Mouse (Mus musculus): ENCODE results near the gene Adcyap1r1.
A peak's percentile ranks its signal among the peaks of the same experiment; 100 is the strongest.

Gene Adcyap1r1

DNA sequence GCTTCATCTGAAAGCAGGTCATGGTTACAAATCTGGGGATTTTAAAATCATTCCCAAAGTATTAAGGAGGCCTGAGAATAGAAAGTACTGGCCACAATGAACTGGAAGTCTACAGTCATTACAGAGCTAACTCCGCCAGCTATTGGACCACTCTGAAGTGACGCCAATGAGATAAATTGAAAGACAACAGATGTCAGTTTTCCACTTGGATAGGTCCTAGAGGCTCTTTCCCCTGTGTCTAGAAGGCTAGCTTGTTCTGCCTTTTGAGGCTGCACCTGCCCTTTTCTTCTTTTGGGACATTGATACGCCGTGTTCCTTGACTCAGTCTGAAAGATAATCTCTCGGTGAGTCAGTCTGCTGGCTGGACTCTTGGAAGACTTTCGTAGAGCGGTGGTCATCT lies 50.5 kb downstream of the Adcyap1r1 start:
- no peak for DNase-seq

DNA sequence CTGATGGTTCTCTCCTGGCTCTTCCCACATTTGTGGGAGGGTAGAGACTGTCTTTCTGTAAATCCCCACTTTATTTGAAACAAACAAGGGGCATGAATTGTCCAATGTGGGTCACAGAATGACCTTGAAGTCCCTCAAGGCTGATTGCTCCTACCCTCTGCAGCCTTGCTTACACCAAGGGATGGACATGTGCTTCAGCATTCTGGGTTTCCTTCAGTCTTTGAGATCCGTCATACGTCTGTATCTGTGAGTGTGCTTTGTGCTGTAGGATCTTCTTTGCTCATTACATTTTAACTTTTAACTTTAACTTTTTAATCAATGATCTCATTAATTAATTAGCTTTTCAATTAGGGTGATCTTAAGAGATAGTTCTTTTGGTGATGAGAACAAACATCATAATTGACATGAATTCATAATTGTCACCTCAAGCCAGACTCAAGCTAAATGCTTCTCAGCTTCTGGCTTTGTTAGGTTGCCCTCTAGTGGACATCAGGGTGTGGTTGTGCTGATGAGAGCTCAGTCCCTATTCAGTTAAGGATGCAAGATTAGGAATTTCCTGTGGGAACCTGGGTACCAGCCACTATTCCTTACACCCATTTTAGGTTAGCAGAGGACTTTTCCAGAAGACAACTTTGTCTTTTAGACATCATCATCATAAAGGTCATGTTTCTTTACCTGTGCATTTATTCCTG lies 53.2 kb downstream of the Adcyap1r1 start:
- peak in 1 of 2 experiments; percentile 40 for DNase-seq

DNA sequence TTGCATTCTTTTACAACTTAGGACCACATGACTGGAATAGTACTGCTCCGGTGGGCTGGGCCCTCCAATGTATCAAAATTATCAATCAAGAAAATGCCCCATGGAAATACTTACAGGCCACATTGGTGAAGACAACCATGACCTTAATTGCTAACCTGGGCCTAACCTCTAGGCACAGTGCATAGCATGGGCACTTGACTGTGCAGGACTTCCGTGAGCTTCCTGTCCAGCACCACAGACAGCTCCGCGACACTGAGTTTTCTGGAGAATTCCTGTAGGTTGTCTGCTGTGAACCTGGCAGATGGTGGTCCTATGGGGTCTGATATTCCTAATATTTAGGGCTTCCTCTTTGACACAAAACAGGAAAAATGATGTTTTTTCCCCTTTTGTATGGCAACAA lies 54.7 kb downstream of the Adcyap1r1 start:
- DNase-seq = no peak

DNA sequence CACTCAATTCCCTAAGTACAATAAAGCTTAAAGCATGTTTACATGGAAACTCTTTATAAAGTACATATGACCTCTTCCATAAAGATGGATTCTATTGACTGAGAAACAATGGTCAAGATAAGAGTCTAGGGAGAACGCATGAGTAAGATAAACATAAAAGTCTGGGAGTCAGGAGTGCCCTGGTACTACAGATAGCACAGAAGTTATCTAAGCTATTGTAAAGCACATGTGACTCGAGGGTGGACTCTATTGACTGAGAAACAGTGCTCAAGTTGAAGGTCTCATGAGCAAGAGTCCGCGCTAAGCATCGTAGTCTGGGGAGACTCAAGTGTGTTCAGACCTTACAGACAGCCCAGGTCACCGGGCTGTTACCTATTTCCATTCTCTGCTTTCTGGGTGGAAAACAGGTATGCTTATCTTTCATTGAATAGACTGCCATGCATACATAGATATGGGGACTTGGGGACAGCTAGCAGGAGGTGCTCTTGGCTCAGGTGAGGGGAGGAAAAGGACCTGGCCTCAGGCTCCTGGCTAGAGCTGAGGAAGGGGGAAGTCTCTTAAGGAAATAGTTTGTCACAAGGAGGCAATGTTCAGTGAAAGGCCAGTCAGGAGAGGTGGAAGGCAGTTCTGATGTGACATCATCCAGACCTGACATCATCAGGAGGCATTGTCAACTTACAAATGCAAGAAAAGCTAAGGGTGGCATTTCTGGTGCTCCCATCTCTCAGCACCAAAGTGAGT lies 57.5 kb downstream of the Adcyap1r1 start:
- no peak for DNase-seq

DNA sequence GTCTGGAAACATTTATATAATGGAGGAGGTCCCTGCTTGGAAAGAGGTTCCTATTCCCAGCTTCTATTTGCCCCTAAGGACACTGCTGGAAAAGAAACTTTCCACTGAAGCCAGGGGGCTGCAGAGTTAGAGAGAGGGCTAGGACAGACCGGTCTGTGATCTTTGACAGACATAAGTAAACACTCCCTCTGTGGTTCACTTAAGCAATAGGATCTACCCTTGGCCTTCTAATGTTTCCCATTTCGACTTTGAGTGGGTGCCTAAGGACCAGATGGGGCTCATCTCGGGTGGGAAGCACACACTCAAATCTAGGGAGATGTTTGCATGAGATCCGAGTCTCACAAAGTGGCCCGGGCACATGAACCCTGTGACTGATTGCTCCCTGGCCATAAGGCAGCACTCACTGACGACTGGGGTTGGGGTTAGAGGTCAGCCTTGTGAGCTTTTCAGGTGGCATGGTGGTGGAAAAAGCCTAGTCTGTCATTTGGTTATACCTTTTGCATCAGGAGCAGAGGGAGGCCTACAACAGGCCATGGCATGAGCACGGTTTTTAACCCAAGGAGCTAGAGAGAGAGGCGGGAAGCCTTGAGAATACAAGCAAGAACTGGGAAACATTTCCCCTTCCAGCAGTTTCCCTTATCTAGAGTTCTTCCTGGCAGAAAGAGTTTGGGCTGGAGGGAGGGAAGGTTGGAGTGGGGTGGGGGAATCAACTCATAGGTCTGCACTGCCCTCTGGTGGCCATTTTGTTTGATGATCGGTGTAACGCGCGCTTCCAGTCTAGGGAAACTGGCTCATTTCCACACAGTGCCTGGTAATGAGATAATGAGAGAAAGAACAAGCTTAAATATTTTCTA lies 59.7 kb downstream of the Adcyap1r1 start:
- peak; percentile 65 to 78 for DNase-seq

DNA sequence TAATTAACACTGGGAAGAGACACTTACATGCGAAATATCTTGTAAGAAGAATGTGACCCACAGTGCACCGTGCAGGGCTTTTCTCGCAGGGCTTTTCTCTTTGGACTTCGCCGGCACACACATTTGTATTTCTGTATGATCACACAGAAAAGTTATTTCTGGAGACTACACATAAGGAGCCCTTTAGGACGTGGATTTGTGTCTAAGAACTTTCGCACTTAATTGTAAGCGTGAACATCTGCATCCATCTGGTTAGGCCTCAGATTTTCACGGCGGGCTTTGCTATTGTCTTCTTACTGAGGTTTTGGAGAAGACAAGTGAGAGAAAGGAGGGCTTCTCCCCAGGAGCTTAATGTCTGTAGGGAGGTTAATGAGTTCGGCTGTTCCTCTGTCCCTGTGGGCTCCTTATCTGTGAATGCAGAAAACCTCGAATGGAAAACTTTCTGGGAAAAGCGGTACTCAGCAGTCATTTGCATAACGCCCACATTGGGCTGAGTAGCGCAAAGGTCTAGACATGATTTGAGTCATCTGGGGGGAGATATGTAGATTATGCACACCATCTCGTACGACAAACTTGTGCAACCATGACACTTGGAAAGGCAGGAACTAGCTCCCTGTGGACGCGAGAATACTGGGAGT lies 60.4 kb downstream of the Adcyap1r1 start:
- DNase-seq = no peak

DNA sequence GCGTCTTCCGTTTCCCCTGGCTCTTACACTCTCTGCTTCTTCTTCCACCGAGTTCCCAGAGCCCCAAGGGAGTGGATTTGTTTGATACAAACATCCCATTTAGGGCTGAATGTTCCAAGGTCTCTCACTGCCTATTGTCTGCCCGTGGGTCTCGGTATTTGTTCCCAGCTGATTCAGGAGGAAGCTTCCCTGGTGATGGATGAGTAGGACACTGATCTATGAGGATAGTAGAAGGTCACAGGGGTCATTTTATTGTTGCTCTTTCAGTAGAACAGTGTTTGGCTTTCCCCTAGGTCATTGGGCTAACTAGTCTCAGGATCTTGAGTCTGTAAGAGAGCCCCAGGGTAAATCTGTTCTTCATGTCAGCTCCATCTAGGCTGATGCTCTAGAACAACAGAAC lies 61.7 kb downstream of the Adcyap1r1 start:
- no peak for DNase-seq

DNA sequence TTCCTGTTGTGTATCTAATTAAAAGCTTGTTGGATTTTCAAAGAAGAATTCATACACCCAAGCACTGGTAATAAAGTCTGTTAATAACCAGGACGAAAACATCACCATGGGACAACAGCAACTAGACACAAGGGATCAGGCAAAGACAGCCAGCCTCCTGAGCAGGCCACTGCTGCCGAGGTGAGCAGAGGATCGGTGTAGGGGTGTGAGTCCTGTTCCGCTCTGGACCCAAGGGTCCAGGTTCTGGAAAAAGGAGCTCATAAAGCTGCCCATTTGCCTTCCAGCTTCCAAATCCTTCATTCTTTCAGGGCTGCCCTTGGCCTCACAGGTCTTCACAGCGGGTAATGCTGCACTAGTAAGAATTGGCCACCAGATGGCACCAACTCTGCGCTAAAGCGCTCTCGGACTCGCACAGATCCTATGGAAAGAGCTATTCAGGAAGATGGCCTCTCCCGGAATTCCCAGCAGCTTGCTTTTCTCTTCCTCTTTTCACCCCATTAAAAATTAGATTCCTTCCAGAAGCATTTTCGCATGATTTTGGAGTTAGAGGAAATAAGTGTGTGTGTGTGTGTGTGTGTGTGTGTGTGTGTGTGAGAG lies 67.9 kb downstream of the Adcyap1r1 start:
- DNase-seq = peak; percentile 75 to 82

DNA sequence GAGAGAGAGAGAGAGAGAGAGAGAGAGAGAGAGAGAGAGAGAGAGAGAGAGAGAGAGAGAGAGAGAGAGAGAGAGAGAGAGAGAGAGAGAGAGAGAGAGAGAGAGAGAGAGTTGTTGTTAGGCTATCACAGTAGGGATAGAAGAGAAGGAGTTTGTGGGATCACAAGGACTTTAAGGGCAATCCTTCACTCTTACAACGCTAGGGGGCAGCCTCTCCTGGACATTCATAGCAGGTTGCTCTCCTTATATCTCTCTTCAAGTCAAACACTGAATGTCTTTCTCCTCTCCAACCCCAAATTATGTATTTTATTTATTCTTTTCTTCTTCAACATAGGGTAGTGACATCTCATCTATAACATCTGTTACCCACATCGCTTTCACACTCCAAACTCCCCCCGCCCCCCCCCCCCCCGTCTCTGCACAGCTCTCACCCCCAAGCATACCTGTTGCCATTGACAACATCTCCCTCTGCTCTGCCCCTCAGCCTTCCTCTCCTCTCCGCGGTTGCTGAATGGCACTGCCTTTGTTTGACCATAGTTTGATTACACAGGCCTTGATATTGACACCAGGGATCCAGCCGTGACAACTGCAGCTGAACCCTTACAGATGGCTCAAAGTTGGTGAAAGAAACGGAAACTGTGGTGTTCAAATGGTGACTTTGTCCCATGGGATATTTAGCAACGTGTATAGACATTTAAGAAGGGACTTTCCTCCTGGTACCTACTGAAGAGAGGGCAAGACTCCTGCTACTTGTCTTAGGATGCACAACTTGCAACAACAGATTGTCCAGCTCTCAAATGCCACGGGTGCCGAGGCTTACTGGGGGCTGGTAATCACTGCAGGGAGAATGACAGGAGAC lies 68.7 kb downstream of the Adcyap1r1 start:
- peak in 1 of 2 experiments; percentile 18 for DNase-seq

DNA sequence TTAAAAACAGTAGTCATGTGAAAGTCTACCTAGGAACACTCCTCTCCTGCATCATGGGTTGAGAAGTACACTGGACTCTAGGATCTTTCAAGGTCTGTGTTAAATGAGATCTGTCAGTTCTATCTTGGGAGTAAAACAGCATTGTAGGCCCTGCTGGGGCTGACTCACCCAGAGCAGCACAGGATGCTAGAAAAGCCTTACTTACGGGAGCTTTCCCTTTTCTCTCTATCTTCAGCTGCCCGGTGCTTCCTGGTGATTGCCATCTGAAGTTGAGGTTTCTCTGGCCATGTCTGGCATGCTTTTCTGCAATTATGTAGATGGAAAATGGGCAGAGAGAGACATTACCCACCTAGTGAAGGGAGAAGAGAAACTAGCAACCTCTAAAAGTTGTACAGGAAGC lies 84.7 kb downstream of the Adcyap1r1 start:
- DNase-seq = no peak

DNA sequence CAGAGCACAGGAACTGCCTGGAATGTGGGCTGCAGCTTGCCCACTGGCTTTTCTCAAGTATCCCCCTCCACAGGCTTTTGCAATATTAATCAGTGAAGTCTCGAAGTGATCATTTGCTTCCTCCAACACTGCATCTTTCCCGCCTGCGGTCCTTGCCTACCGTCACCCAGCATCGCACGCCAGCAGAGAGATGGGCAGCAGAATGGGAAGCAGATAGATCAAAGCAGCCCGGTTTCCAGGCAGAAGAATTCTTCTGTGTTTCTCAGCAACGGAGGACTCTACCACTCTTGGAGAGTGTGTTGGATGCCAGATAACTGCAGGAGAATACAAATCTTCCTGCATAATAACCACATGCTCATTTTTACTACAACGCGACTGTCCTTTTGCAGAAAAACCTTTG lies 87.4 kb downstream of the Adcyap1r1 start:
- no peak for DNase-seq

DNA sequence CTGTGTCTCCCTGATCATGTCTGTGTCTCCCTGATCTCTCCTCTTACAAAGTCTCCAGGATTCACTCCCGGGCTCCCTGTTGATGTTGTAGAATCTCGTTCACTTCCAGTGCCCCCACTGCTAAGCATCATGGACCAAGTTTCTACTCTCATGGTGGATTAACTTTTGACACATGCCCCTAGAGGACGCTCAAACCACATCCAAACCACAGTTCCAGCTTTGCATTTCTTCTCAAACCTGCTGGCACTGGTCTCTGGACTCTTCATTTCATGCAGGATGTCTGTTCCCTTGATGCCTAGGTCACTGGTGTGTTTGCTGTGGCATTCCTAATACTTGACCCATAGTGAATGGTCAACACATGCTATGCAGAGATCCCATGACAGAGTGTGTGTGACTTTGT lies 90.6 kb downstream of the Adcyap1r1 start:
- no peak for DNase-seq

DNA sequence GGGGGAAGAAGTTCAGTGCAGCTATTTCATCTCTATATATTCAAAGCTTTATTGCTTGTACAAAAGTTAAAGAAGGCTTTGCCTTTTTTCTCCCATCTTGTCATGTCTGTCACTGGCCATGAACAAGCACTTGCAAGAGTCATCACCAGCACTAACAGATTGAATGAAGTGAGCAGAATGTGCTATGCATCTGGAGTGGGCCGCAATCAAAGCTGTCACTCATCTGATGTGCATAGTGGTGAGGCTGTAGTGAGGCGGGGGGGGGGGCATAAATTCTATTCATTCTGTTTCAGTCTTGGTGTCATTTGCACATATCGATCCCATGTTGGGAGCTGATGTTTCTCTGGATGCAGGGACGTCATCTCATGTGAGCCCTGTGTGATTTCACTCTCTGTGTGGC lies 91.6 kb downstream of the Adcyap1r1 start:
- DNase-seq = no peak

DNA sequence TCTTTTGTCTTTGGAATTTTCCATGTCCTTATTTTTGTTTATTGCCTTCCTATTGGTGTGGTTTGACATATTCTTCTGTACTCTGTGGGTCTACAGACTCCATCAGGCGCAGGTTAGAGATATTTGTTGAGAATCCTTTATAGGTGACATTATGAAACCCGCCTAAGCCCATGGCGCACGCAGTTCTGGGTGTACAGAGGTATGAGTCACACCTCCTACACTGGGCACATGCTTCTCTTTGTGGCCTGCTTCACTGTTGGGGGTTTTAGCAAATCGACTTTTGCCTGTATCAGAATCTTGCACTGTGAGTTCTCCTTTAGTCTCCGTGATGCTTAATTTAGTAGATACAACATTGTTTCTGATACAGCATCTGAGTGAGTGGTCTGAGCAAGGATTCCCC lies 97.4 kb downstream of the Adcyap1r1 start:
- DNase-seq = no peak

DNA sequence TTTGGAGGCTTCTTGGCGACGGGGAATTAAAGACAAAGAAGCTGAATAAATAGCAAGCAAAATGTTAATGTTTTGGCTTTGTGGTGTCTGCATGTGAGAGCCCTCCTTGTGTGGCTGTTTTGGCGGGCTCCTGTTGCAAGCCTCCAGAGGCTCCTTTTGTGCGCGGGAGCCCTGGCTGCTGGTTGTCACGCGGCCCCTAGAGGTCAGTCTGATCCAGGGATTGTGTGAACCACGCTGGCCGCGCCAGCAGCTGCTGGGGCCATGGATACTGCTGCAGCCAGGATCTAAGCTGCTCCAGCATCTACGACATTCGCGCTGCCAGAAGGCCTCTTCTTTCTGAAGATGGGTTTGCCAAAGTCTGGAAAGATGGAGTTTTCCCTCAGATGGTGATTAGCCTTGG lies 99.1 kb downstream of the Adcyap1r1 start:
- no peak for DNase-seq

Data from lung, postnatal 4 days (tissue).